Mouse (Mus musculus) olfactory bulb, adult 2 months (tissue): ENCODE measurements around the gene Shtn1. TPM values are rescaled to one million over a fixed set of nuclear protein-coding genes. Genes with fewer than 3 reads are reported as not detected.

ENCODE experiments used
- H3K27ac ChIP-seq: fragments of 200-500 bp; 2 replicates; pipeline ENCODE4 v1.5.1; 2012; ENCODE audit warnings: low read depth, low read length; ENCODE audit not compliant: insufficient read depth
- H3K4me1 ChIP-seq: fragments of 200-500 bp; 2 replicates; pipeline ENCODE4 v1.6.1; 2012; ENCODE audit warnings: low read length; ENCODE audit not compliant: control insufficient read depth, insufficient read depth
- H3K4me3 ChIP-seq: fragments of 200-500 bp; 2 replicates; pipeline ENCODE4 v1.5.1; 2012; ENCODE audit warnings: mild to moderate bottlenecking, low read depth, low read length, moderate library complexity; ENCODE audit not compliant: insufficient read depth
- CTCF ChIP-seq: fragments of 200-500 bp; IDR thresholded peaks from 2 replicates; pipeline ENCODE4 v1.5.1; 2012; ENCODE audit warnings: low read depth, mild to moderate bottlenecking, low read length, moderate library complexity; ENCODE audit not compliant: insufficient read depth
- POLR2A ChIP-seq: fragments of 200-500 bp; IDR thresholded peaks from 2 replicates; pipeline ENCODE4 v1.6.1; 2012; ENCODE audit warnings: mild to moderate bottlenecking, low read depth, low read length, moderate library complexity; ENCODE audit not compliant: insufficient read depth
- WGBS: fragments of 180-500 bp; shearing (Covaris S2); methylation state at CpG from one replicate; pipeline ENCODE4 v1.1.7; 2018; 5-methylcytosine and 5-hydroxymethylcytosine counted together
- polyA plus RNA-seq: library from polyadenylated mRNA; stranded (reverse); fragments of >200 nt; gene quantifications from 2 replicates; pipeline ENCODE4 v1.2.4, GENCODE M21; 2012; ENCODE audit warnings: low replicate concordance; ENCODE audit not compliant: missing spikeins, insufficient read depth, insufficient read length

Shtn1 gene
- polyA plus RNA-seq, 1 experiment = not detected

DNA sequence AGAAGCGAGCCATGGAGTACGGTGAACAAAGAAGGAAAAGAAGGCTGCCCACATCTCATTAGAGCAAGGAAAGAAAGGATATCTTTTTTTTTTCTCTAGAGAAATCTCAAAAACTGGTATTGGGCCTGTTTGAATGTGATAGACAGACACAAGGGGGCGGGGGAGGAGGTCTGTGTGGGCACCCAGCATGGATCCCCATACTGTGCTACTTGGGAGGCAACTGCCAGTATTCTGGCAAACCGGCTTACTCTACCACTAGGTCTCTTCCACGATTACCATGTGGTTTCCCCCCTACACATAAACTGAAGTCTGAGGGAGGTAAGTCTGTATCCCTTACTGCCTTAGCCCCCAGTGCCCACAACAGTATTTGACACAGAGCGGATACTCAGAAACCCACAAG lies 73.1 kb downstream of the Shtn1 start:
- WGBS = 88% methylated on average over 6 of the region's 6 CpGs
- TF ChIP-seq CTCF (no peak), POLR2A (no peak)
- no peak overlapping the region for H3K4me3 ChIP-seq
- no peak overlapping the region for H3K27ac ChIP-seq
- H3K4me1 ChIP-seq = no peaks in the 10 kb centered on the region

DNA sequence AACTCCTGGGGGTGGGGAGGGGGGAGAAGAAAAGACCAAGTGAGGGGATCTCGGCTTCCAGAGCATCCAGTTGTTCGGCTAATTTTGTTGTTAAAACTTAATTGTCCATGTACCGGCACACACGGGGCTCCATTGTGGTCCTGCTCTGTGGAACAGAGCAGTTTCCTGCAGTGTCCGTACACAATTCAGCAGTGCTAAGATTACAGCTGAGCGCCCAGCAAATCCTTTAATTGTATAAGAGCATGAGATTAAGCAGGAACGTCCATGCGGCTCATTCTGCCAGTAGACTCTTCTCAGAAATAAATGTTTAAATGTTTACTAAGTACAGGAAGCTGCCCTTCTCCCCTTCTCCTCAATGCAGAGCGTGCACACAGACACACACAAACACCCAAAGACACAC lies 94.3 kb downstream of the Shtn1 start:
- Histone ChIP-seq H3K4me1 (peaks cover 4% of the 10 kb centered on the region), H3K27ac (no peak overlapping the region)
- WGBS = 68% methylated on average over 9 of the region's 9 CpGs

DNA sequence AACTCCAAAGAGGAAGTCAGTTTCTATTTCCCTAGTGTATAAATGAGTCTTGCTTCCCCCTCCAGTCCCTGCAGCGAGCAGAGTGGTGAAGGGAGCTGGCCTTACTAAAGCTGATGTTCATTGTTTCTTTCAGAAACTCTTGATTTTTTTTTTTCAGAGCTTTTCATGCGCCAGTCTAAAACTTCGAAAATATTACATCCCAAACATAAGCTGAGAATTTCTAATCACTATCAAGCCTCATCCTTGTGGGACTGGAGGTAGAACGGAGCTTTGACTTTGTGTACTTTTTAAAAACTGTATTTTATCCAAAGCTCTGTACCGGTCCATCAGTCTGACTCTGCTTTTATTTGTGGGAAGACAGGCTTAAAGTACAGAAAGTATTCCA lies 95.9 kb downstream of the Shtn1 start:
- 63% methylated on average over 5 of the region's 5 CpGs for WGBS
- no peak overlapping the region for H3K4me3 ChIP-seq
- TF ChIP-seq POLR2A = no peak
- TF ChIP-seq CTCF = no peak
- no peak overlapping the region for H3K27ac ChIP-seq
- H3K4me1 ChIP-seq = peaks cover 4% of the 10 kb centered on the region

More for the DNA sequence above, 94.3 kb downstream of the Shtn1 start:
- TF ChIP-seq CTCF = no peak
- no peak for TF ChIP-seq POLR2A
- no peak overlapping the region for H3K4me3 ChIP-seq

DNA sequence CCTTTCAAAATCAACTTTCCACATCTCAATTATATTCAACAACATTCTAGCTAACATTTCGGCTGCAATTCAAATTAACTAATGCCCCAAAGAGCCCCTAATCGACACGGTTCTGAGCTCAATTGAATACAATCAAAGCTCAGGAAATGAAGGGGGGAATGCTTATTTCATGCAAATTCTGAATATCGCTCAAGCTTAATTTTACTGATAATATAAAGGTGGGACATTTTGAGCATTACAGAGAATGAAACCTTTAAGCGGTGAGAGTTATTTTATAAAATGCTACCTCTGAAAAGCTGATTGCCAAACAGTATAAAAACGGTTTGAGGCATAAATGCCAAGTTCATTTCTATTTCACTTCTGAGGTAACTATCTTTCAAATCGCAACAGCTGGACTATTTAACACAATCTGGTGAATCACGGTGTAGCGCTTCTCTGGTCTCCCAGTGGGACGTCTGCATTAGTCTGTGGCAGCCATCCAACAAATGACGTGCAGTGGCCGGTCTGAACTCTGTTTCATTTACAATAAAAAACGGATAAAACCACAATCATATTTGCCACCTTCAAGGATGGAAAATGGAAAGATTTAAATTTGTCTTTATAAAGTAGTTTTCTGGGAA lies 96.4 kb downstream of the Shtn1 start:
- Histone ChIP-seq H3K4me1 (peaks cover 4% of the 10 kb centered on the region), H3K27ac (no peak overlapping the region), H3K4me3 (no peak overlapping the region)
- TF ChIP-seq CTCF (no peak), POLR2A (no peak)
- 44% methylated on average over 13 of the region's 13 CpGs for WGBS

DNA sequence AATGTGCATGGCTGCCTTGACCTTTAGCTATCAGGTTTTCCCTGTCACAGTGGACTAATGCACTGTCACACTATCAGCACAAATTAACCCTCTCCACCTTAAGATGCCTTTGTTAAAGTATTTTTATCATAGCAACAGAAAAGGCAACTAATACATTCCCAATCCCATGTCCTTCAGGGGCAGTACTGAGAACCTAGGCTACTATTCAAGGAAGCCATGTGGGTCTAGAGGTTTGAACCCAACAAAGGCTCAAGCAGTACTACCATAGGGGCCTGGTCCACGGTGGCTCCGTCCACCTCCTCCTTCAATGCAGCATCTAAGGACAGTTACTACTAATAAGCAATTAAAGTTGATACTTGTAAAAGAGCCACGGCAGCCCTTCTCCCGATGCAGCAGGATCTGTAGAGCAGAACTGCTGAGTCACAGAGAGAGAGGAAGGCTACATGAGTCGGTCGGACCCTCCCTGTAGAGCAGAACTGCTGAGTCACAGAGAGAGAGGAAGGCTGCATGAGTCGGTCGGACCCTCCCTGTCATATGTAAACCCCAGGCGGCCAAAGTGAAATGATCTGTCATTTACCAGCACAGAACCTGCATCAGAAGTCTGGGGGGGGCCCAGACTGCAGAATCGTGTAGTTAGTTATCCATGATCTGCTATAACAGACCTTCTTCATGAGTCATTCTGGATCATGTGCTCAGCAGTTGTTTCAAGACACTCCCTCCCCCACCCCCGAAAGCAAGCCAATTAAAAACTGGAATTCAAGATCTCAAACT lies 97.3 kb downstream of the Shtn1 start:
- 35% methylated on average over 11 of the region's 11 CpGs for WGBS
- H3K27ac ChIP-seq = no peak overlapping the region
- peak overlapping the region; percentile 20; the same call in 1 of the 2 replicates for H3K4me3 ChIP-seq
- TF ChIP-seq CTCF (no peak), POLR2A (no peak)
- H3K4me1 ChIP-seq = peaks cover 4% of the 10 kb centered on the region

DNA sequence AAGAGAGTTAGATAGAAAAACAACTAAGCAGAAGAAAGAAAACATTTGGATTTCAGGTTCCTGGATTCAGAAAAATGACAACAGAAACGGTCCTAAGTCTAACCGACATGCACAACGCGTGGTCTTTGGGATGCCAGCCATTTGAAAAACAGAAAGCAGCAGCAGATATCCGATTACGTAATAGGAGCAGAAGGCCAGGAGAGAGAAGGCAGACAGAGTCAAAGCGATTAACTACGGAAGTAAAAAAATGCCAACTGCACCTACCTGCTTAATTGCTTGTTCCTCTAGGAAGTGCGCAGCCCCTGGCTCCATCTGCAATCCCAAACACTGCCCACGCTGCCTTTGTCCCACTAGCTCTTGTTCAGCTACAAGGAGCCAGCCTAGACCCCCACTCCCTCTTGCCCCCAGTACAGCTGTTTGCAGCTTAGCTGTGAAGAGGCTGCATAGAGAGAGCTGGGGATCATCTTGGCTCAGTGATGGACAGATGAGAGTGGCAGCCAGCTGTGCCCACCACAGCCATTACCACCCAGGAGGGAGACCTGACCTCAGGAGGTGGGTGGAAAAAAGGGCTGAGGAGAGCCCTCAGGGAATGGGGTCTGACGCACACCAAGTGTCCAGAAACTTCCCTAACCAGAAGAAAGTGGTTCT lies 100.6 kb downstream of the Shtn1 start:
- Histone ChIP-seq H3K27ac (no peak overlapping the region), H3K4me1 (peaks cover 4% of the 10 kb centered on the region), H3K4me3 (no peak overlapping the region)
- WGBS = 83% methylated on average over 11 of the region's 11 CpGs
- TF ChIP-seq CTCF = no peak
- TF ChIP-seq POLR2A = no peak

DNA sequence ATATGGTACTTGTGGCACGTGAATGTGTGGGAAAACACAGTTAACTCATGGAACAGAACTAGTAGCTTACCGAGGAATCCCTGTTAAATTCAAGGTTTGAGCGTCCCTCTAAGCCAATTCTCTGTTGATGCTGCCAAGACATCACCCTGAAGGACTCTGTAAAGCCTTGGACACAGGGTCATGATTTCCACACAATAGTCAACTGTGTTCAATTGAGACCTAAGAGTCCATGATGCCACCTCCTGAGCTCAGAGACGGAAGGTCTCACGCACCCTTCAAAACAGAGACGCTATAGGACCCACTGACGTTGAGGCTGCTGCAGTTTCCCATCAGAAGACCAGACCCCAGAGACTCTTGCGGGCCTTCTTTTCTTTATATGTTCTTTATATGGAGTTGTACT lies 101.8 kb downstream of the Shtn1 start:
- WGBS = 91% methylated on average over 8 of the region's 8 CpGs
- Histone ChIP-seq H3K27ac (no peak overlapping the region), H3K4me1 (peaks cover 4% of the 10 kb centered on the region), H3K4me3 (no peak overlapping the region)
- TF ChIP-seq POLR2A (no peak), CTCF (no peak)

DNA sequence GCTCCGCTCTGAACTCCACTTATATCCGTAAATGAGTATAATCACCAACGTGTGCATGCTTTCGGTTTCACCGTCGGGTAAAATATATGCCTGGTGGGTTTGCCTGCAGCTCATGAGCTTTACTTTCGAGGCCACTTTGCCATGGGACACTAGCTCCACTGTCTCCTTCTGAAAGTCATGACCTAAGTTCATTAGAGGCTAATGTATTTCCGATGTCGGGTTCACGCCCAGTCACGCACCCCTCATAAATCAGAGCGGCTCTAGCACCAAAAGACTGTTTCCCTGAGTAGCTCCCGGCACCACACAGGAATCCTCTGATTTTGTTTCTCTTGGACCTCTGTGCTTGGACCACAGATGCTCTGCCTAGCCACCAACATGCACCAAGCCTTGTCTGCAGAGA lies 105.1 kb downstream of the Shtn1 start:
- H3K4me3 ChIP-seq = no peak overlapping the region
- no peak overlapping the region for H3K27ac ChIP-seq
- TF ChIP-seq POLR2A = no peak
- no peak for TF ChIP-seq CTCF
- 93% methylated on average over 13 of the region's 13 CpGs for WGBS
- H3K4me1 ChIP-seq = no peaks in the 10 kb centered on the region
